Mouse (Mus musculus): ENCODE measurements around the gene Calm3.

DNA sequence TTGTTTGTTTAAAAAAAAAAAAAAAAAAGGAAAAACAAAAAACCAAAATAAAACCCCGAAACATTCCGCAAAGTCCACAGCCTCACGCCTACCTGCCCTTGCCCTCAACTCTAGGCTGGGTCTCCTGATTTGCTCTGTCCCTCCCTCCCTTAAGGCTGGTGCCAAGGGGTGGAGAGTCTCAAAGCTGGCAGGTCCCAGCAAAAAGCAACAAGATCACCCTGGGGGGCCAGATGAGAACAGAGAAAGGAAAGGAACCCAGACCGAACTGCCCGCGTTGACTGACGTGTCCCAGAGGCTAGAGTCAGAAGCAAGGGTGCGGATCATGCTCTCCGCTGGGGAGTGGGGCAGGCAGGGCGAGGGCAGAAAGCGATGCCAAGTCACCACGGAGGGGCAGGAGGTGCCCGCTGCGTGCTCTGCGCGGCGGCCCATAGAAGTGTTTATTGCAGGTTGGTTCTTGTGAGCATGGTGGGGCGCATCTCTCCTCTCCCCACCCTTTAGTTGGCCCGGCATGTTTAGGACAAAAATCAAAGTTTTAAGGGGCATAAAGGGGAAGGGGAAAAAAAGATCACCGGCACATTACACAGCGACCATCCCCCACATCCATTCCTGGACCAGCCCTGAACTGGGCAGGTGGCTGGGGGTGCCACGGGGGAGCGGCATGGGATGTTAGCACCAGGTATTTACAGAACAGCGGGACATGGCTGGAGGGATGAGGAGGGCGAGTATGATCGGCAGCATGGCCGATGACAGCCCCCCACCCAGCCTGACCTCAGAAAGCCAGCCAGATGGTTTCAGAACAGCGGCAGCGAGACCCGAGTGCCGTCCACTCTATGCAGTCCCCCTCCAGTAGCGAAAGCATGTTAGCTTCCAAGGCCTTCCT lies 8.2 kb downstream of the Calm3 start:
- TF ChIP-seq CTCF (IDR thresholded peaks at IDR 0.05; ENCODE audit: low read depth, low read length): no peak
- TF ChIP-seq POLR2A (IDR thresholded peaks at IDR 0.05; ENCODE audit: extremely low read depth, insufficient read depth, low read length): no peak
